Mouse (Mus musculus): ENCODE measurements around the gene Arpin. TPM values are rescaled to one million over a fixed set of nuclear protein-coding genes. Genes with fewer than 3 reads are reported as not detected.

Arpin gene
- polyA plus RNA-seq (2012; rRNA removed; ENCODE audit: low replicate concordance): 12.5 and 22.2 TPM in 2 replicates

DNA sequence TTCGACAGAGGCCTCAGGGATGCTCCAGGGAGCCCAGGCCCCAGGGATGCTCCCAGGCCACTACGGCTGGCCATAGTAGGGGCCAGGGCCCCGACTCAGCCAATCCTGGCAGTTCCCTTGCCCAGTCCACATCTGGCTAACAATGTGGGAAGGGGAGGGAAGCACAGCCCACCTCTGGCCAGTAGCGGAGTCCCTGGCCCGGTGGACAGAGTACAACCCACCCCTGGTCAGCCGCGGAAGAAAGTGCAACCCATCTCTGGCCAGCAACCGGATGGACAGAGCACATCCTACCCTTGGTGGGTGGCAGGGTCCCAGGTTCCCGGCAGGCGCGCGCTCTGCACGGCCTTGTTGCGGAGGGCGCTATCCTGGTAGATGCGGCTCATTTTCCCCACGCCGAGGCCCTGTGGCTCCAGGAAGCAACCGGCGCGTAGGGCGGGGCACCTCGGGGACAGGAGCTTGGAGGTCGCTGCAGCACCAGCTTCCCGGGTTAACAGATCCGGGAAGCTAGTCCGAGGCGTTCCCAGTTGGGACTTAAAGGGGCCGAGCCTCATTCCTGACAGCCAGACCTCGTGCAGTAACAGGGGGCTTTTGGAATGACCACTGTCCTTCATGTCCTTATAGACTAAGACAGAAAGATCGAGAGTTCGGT is at the start of gene Arpin:
Gene Arpin (minus strand): TSS at position 498 of the 649 bp plus-strand sequence.

GRCm38 (mm10) chr7:79920344-79920983 is 14.7 kb downstream of the Arpin start, which contains the start of gene Ap3s2:
Ap3s2 (minus strand) TSS chr7:79920649.

Other genes with a start within 250 kb of the Arpin start
- gene Kif7, start 219.6 kb downstream of the Arpin start, polyA plus RNA-seq (2012; rRNA removed; ENCODE audit: low replicate concordance): 4.2 and 7.4 TPM in 2 replicates
- 917 and 2,535 TPM in 2 replicates for gene Plin1, start 202.5 kb downstream of the Arpin start, polyA plus RNA-seq (2012; rRNA removed; ENCODE audit: low replicate concordance)
- gene Pex11a, start 192.2 kb downstream of the Arpin start, polyA plus RNA-seq (2012; rRNA removed; ENCODE audit: low replicate concordance): 41.8 and 75.1 TPM in 2 replicates
- 3.0 and 10.0 TPM in 2 replicates for gene Wdr93, start 192.2 kb downstream of the Arpin start, polyA plus RNA-seq (2012; rRNA removed; ENCODE audit: low replicate concordance)
- gene Mesp1, start 141.6 kb downstream of the Arpin start, polyA plus RNA-seq (2012; rRNA removed; ENCODE audit: low replicate concordance): 0.32 TPM in 1 of 2 replicates, not detected in the other
- 0.21 and 0.42 TPM in 2 replicates for gene Mesp2, start 124.6 kb downstream of the Arpin start, polyA plus RNA-seq (2012; rRNA removed; ENCODE audit: low replicate concordance)
- gene Anpep, start 74.3 kb downstream of the Arpin start, polyA plus RNA-seq (2012; rRNA removed; ENCODE audit: low replicate concordance): 69.4 and 575 TPM in 2 replicates
- gene Ap3s2, start 14.7 kb downstream of the Arpin start, polyA plus RNA-seq (2012; rRNA removed; ENCODE audit: low replicate concordance): 14.5 and 18.6 TPM in 2 replicates
- gene Zfp710, start 89.5 kb upstream of the Arpin start, polyA plus RNA-seq (2012; rRNA removed; ENCODE audit: low replicate concordance): 21.2 and 37.4 TPM in 2 replicates
- gene Idh2, start 180.0 kb upstream of the Arpin start, polyA plus RNA-seq (2012; rRNA removed; ENCODE audit: low replicate concordance): 206 and 233 TPM in 2 replicates